Mouse (Mus musculus): ENCODE results near the gene Meiob. TPM values are rescaled to one million over a fixed set of nuclear protein-coding genes. Genes with fewer than 3 reads are reported as not detected.

Meiob gene
- not detected for total RNA-seq (2021)

DNA sequence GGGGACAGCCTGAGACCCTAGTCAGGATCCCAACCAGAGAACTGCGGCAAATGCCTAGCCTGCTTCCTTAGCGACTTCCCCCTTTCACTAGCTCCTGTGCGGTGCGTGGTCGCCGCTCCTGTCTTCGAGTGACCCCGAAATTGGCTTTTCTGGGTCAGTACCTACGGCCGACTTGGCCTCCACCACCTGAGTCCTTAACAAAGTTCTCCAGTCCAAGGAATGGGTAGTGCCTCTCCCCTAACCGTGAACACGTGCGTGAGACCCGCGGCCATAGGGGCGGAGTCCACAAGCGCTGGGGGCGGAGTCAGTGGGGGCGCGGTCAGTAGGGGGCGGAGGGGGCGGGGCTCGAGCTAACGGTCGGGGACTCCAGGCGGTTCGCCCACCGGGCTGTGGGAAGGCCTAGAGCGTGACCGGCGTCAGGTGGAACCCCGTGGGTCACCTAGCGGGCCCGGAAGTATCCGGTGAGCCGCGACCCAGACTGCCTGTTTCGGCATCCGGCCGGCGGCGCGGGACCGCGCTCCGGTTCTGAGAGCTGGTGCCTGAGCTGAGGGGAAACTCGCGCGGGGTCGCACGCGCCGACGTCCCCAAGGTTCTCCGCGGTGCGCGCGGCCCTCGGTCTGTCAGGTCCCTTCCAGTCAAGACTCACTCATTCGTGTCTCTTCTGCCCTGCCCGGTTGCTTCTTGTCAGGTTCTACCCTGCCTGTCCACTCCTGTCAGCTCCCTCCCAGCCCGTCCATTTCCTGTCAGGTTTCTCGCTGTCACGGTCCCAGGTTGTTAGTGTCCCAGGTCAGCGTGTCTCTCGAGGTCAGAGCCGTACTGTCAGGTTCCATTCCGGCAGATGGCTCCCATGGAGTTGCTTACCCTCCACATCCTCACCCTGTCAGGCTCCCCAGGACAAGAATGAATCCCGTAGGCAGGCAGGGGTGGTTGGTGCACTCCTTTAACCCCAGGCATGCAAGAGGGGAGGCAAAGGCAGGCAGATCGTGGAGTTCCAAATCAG, at the start of gene Meiob:
Gene Meiob (plus strand): TSS at position 338 of the 1,000 bp plus-strand sequence.
- intact Hi-C loops (cut with DNase I), result no loop called here

DNA sequence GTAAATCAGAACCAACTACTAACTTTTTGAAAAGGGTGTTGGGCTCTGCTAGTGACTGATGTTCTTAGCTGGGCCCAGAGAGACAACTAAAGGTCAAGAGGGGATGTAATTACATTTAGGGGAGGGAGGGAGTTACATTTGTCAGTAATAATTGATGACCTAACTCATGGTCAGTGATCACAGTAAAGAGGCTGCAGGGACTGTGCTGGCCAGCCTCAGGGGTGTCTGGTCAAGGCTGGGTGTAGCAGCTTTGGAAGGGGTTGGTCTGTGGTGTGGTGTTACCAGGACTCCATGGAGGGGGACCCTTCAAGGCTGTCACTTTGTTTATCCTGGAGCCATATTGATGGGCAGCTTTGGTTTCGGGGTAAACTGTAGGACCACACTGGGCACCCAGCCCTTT, 46.7 kb upstream of the Meiob start:
- intact Hi-C loops (cut with DNase I), result no loop called here
- DNase-seq (ENCODE audit: low spot score), result no peak

More for the DNA sequence above, at the start of gene Meiob:
- DNase-seq (ENCODE audit: low spot score), result peak; percentile 6

DNA sequence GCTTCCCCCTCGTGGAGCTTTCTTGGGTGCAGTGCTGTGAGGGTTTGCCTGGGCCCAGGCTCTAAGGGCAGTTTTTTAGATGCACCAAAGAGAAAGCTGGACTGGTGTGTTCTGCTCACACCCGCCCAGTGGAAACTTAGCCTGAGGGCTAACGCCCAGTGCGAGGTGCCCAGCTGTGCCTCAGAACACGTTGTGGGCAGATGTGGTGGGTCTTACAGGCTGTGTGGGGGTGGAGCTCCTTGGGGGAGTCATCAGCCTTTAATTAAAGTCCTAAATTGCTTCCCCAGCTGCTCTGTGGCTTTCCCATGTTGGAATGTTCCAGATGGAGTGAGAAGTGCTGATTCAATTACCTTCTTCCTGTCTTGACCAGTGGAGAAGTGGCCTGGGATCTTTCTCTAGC, 43.0 kb upstream of the Meiob start:
- no peak for DNase-seq (ENCODE audit: low spot score)

DNA sequence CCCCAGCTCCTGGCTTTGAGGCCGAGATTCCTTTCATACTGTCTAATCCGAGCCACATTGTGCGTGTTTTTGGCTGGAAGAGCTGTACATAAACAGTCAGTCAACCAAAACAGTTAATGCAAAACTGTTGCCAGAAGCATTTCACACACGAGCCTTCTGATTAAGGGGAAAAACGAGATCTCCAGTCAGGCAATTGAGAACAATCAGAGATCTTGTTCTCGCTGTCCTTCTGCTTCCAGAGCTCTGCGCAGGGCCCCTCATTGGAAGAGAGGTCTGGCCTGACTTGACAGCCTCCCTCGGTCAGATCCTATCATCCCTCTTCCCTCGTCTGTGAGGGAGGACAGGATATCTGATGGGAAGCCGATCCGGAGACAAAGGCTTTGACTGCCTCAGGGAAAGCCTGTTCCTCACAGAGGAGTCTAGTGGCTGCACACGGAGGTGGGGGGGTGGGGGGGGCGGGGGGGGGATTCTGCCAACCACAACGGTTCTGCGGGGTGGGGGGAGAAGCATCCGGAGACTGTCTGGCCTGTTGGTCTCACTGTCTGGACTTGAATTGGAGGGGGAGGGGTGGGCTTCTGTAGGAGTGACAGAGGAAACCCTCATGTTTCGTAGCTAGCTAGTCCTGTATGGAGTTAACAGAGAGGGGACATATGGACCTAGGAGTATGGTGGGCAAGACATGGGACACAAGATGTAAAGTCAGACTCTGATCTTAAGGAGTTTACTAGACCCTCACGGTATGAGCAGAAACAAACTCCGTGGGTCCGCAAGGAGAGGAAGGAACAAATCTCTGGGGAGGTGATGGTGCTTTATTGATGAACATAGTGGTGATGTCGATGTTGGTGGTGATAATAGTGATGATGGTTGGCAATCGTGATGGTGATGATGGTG, 38.8 kb upstream of the Meiob start:
- intact Hi-C loops (cut with DNase I), result no loop called here
- no peak for DNase-seq (ENCODE audit: low spot score)

More for the DNA sequence above, 43.0 kb upstream of the Meiob start:
- intact Hi-C loops (cut with DNase I), result no loop called here

DNA sequence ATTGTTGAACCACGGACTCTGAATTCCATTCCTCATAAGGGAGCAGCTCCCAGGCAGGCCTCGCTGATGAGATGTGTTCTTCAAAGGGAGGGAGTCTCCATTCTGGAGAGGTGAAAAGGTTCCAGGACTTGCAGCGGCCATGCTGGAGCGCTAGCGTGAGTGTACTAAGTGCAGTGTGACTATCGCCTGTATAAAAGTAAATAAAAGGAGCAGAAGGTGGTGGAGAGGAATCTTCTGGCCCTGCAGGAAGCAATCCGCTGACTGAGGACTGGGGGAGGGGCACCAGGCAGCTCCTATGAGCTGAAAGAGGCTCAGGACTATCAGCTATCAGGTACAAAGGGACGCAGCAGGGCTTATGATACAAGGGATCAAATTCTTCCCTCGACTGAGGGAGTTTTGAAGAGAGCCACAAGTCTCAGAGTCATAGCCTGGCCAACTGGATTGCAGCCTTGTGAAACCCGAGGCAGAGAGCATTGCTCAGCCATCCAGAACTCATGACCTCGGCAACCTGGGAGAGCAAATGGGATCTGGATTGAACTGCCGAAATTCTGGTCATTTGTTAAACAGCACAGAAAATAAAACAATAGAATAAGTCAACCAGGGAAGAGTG, 37.7 kb upstream of the Meiob start:
- no peak for DNase-seq (ENCODE audit: low spot score)
- intact Hi-C loops (cut with DNase I), result no loop called here

DNA sequence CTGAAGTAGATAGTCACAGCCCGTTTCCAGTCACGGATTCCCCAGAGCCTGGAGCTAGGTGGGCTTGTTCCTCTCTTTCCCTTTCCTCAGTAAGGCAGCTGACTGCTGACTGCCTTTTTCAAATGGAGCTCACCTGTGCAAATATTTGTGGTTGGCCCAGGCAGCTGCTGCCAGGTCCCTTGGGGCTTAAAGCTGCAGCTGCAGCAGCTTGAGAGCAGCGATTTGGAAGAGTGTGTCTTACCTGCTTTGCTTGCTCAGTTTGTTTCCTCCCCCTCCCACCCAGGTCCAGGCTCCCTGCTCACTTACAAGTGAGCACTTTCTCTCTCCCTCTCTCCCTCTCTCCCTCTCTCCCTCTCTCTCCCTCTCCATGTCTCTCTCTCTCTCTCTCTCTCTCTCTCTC, 34.9 kb upstream of the Meiob start:
- no peak for DNase-seq (ENCODE audit: low spot score)
- intact Hi-C loops (cut with DNase I), result no loop called here

DNA sequence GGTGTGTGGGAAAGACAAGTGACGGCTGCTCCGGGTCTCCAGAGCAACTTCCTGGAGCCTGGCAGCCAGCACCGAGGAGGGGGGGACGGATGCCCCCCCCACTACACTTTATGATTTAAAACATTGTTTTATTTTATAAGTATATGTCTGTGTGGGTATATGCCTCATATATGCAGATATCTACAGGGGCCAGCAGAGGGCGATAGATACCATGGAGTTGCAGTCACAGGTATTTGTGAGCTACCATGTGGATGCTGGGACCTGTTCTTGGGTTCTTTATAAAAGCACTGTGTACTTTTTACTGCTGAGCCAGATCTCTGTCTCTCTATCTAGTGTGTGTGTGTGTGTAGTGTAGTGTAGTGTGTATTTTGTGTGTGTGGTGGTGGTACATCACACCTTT, 30.8 kb upstream of the Meiob start:
- intact Hi-C loops (cut with DNase I), result no loop called here
- no peak for DNase-seq (ENCODE audit: low spot score)

DNA sequence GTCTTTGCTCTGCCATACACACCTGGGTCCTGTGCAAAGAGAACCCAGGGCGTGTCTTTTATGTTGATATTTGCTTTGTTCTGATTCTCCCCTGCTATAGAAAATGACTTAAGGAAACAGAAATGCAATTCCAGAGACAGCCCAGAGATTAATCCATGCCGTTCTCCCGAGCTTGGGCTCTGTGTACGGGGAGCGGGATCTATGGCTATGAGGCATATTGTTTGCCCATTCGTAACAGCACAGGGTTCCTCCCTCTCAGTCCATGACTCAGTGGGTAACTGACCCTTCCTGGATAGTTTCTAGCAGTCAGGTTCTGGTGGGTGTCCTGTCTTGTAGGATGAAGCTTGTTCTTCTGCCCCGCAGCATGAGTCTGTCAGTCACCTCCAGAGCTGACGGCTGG, 28.9 kb upstream of the Meiob start:
- DNase-seq (ENCODE audit: low spot score), result no peak
- intact Hi-C loops (cut with DNase I), result no loop called here

DNA sequence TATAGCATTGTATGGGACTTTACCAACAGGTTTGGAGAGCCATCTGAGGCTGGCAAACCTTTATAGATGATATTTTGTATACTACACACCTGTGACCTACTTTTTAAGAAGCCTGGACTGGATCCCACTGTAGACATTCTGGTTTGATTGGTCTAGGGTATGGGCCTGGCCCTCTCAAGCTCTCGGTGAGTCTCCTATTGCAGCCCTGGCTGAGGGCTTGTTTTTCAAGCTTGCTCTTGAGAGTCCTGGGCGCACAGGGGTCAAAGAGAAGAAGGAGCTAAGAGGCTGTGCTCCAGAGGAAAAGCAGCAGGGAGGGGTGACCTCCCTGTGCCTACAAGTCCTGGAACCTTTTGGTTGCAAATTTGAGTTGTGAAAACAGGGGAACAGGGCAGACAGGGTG, 27.0 kb upstream of the Meiob start:
- no peak for DNase-seq (ENCODE audit: low spot score)
- intact Hi-C loops (cut with DNase I), result no loop called here

DNA sequence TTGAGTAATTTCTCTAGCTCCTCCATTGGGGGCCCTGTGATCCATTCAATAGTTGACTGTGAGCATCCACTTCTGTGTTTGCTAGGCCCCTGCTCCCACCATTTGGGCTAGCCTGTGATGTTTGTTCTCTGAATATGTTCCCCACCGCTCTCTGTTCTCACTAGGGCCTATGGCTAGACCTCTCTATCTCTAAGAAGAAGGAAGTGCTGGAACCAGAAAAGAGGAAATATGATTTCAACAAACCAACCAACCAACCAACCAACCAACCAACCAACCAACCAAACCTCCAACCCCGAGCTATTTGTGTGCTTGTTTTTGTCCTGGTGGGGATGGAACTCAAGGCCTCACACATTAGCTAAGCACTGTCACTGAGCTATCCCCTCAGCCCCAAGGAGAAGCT, 23.3 kb upstream of the Meiob start:
- intact Hi-C loops (cut with DNase I), result no loop called here
- DNase-seq (ENCODE audit: low spot score), result no peak

DNA sequence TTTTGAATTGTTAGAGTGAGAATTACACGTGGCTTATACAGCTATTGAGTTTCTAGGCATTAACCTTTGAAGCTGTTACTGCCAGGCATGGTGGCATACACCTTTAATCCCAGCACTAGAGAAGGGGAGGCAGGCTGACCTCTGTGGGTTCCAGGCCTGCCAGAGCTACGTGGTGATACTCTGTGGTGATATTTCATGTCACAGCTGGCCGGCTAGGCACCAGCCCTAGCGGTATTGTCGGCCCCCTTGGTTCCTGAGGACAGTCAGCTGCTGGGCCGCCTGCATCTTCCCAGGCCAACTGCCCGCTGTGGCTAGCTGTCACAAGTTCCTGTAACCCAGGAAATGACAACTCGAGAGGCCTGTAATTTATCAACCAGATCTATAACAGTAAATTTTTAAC, 11.9 kb upstream of the Meiob start:
- DNase-seq (ENCODE audit: low spot score), result no peak
- intact Hi-C loops (cut with DNase I), result no loop called here

DNA sequence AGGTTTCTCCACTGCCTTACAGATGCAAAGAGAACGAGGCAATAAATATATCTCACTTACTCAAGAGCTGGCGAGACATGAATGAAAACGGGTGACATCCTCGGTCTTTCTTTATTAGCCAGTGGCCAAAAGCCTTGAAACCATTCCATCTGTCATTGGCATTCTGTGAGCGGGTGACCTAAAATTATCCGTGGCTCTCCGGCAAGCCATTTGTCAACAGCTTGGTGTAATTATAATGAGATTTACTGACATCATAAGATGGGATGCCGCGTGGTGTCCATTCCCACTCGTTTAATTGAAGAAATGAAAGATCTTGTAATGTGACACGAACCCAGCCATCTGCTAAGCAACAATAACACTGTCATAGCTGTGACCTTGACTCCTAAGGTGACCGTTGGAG, 9.3 kb upstream of the Meiob start:
- DNase-seq (ENCODE audit: low spot score), result no peak
- intact Hi-C loops (cut with DNase I), result no loop called here

DNA sequence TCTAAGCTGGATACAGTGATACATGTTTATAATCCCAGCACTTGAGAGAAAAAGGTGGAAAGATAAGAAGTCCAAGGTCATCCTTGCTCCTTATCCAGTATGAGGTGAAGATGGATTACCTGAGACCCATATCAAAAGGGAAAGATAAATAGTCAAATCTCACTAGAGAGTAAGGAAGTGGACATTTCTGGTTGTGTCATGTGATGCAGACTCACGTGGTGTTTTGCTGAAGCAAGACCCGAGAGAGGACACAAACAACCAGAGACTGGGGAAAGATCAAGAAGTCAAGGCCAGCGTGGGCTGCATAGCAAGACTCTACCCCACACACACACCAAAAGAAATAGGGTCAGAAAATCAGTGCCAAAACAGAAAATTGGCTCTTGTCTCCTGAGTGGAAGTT, 7.1 kb upstream of the Meiob start:
- intact Hi-C loops (cut with DNase I), result no loop called here
- DNase-seq (ENCODE audit: low spot score), result no peak

DNA sequence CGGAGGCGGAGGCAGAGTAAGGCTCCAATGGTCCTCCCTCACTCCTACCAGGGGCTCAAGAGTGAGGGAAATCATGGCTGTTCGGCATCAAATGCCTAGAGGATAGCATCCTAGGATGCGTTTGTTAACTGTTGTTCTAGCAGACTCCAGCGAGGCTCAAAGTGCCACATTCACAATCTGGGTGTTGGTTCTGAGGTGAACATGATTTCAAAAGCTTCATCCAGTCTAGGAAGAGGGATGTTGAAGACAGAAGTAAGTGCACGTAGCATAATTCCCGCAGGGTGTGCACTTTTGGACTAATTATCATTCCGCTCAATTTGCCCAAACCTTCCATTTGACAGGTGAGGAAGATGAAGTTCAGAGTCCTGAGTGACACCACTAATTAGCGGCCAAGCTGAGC, 5.9 kb upstream of the Meiob start:
- intact Hi-C loops (cut with DNase I), result no loop called here
- no peak for DNase-seq (ENCODE audit: low spot score)

DNA sequence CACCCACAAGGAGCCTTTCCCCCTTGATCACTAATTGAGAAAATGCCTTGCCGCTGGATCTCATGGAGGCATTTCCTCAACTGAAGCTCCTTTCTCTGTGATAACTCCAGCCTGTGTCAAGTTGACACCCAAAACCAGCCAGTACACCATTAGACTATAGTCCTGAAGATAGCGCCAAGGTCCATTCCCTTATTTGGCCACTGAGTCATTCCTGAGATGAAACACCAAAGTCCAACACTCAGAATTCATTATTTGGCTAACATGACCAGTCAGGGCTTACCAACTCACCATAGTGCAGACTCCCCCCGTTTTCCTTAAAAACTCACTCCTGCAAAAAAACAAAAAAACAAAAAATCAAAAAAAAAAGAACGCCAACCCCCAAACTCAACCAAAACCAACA, 4.6 kb upstream of the Meiob start:
- no peak for DNase-seq (ENCODE audit: low spot score)
- intact Hi-C loops (cut with DNase I), result no loop called here

DNA sequence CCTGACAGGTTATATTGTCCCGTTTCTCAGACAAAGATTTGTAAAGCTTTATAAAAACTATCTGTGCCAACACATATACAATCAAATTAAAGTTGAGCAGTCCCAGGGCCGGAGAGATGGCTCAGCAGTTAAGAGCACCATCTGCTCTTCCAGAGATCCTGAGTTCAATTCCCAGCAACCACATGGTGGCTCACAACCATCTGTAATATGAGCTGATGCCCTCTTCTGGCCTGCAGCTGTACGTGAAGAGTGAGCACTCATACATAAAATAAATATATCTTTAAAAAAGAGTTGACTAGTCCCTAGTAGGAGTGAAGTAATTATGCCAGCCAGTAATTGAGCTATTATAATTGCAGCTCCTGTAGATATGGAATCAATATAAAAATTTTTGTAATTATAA, 3.6 kb upstream of the Meiob start:
- intact Hi-C loops (cut with DNase I), result no loop called here
- DNase-seq (ENCODE audit: low spot score), result no peak

DNA sequence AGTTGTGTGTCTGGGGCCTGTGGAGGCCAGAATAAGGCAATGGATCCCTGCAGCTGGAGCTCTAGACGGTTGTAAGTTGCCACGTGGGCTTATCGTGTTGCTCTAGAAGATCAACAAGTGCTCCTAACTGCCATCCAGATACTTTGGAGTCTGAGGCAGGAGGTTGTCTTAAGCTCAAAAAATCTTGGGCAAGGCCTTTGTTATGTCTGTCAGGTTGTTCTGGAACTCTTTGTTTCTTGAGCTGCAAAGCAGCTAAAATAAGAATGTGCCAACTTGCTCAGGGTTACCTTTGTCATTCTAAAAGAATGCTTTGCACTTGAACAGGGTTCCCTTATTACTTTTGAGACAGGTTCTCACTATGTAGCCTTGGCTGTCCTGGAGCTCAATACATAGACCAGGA, 7.1 kb downstream of the Meiob start:
- no peak for DNase-seq (ENCODE audit: low spot score)
- intact Hi-C loops (cut with DNase I), result no loop called here

DNA sequence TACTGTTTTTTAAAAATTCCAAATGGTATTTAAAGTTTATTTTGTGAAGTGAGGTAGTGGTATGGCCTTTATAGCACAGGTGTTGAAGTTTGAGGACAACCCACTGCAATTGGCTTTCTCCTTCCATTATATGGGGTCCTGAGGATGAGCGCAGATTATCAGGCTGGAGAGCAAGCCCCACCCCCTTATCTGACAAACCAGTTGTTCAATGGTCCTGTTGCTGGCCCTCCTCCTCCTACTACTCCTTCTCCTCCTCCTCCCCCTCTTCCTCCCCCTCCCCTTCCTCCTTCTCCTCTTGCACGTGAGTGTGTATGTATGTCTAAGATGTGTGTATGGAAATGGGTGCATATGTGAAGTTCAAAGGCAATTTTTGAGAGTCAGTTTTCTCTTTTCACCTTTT, 8.1 kb downstream of the Meiob start:
- intact Hi-C loops (cut with DNase I), result no loop called here

DNA sequence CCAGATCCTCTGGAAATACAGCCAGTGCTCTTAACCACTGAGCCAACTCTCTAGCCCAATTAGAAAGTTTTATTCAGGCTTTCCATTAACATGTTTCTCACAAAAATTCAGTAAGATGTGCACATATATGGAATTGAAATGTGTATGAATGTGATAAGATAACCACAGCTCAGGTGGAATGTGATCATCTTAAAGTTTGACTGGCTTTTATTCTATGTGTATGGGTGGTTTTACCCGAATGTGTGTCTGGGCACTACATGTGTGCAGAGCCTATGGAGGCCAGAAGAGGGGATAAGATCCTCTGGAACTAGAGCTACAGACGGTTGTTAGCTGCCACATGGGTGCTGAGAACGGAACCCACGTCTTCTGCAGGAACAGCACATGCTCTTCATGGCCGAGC, 11.2 kb downstream of the Meiob start:
- intact Hi-C loops (cut with DNase I), result no loop called here
- no peak for DNase-seq (ENCODE audit: low spot score)

More for the DNA sequence above, 8.1 kb downstream of the Meiob start:
- no peak for DNase-seq (ENCODE audit: low spot score)

DNA sequence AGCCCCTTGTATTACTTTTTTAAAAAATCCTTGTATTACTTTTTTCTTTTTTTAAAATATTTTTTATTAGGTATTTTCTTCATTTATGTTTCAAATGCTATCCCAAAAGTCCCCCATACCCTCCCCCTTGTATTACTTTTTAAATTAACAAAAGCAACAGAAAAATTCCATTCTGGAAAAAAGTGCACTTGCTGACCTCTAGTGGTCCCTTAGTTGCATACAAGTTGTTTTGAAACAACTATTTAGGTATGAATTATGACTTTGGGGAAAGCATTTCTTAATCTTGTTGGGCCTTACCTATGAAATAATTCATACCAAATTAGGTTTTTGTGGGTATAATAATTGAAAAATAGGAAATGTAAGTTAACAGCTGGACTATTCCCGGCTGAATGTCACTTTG, 13.4 kb downstream of the Meiob start:
- intact Hi-C loops (cut with DNase I), result loop anchor here (1.0 kb wide), 1 partner anchor 72 kb away; no protein-coding TSS in a partner anchor

More for the DNA sequence above, 13.4 kb downstream of the Meiob start:
- DNase-seq (ENCODE audit: low spot score), result no peak

Measured in heart, postnatal 25 days (tissue).